ENCODE assay signal across 17 mouse cellular contexts in the genomic region with DNA sequence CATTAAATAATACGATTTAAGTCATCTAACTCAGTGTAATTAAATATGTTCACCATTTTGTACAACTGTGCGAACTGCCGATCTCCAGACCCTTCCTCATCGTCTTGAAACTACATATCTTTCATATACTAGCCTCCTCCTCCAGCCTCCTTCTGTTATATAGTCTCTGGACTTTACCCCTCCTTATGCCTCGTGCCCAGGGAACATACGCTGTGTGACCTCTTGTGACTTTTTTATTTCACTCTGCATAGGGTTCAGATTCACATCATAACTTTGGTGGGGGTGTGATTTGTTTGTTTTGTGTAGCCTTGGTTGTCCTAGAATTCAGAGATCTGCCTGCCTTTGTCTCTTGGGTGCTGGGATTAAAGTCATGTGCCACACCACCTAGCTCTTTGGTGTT. TPM values are rescaled to one million over a fixed set of nuclear protein-coding genes. Genes with fewer than 3 reads are reported as not detected.
DNase-seq lines count a peak whose midpoint lies in the region; ATAC-seq and TF ChIP-seq lines count a peak whose summit lies in the region.
"Had no signal": no experiment of that assay in that cellular context is flagged by ENCODE, and none has a peak within 500 bp of the region (broad histone marks: within the 10 kb centered on the region; RNA-seq: fewer than 3 reads in every experiment).

No protein-coding gene starts in this region.

- H3K27me3 ChIP-seq in kidney, postnatal 0 days (ENCODE audit: insufficient read depth, low read length) = no peaks in the 10 kb centered on the region
- H3K27me3 ChIP-seq in intestine, postnatal 0 days (replicated peaks; ENCODE audit: control insufficient read depth, insufficient read depth, low read length) = no peaks in the 10 kb centered on the region
- no peaks in the 10 kb centered on the region for H3K27me3 ChIP-seq in small intestine, adult 2 months (ENCODE audit: control insufficient read depth, insufficient read depth, low read length)
- no peaks in the 10 kb centered on the region for H3K27me3 ChIP-seq in forebrain, embryonic 12.5 days
- H3K27me3 ChIP-seq: CH12.LX; embryonic facial prominence, embryonic 12.5 days; Patski had no signal

- 79% methylated on average over 6 of the region's 6 CpGs for WGBS in kidney, postnatal 0 days
- 57% methylated on average over 6 of the region's 6 CpGs for WGBS in intestine, postnatal 0 days
- WGBS in small intestine, adult 2 months = 50% methylated on average over 6 of the region's 6 CpGs
- WGBS in forebrain, embryonic 12.5 days = 90% methylated on average over 6 of the region's 6 CpGs

- DNase-seq in kidney, postnatal 0 days (ENCODE audit: low spot score) = no peak
- DNase-seq in kidney, adult 18-20 months = no peak
- DNase-seq in thymus, postnatal 4 days = no peak
- DNase-seq: adrenal gland, adult 8-10 months; cerebellum, adult 11-12 months; cerebellum, adult 2 months; cerebellum, adult 9-10 months had no signal

- H3K4me3 ChIP-seq in kidney, postnatal 0 days (replicated peaks; ENCODE audit: low read depth, low read length) = no peak overlapping the region
- H3K4me3 ChIP-seq in intestine, postnatal 0 days (ENCODE audit: low read depth, low read length) = no peak overlapping the region
- H3K4me3 ChIP-seq in small intestine, adult 2 months (ENCODE audit: low read depth, low read length) = no peak overlapping the region
- H3K4me3 ChIP-seq in forebrain, embryonic 12.5 days (replicated peaks) = no peak overlapping the region
- H3K4me3 ChIP-seq: embryonic facial prominence, embryonic 10.5 days; embryonic facial prominence, embryonic 12.5 days had no signal

- no peak overlapping the region for H3K27ac ChIP-seq in kidney, postnatal 0 days
- peak overlapping the region; percentile 58 for H3K27ac ChIP-seq in intestine, postnatal 0 days (ENCODE audit: low read depth, low read length)
- 0 out of 2 replicates have a peak overlapping the region, but pooled peaks have one; percentile 26 for H3K27ac ChIP-seq in small intestine, adult 2 months (ENCODE audit: insufficient read depth, low read depth, low read length)
- H3K27ac ChIP-seq in forebrain, embryonic 12.5 days = no peak overlapping the region
- H3K27ac ChIP-seq: embryonic facial prominence, embryonic 10.5 days; embryonic facial prominence, embryonic 12.5 days had no signal

- no peak for TF ChIP-seq CTCF in kidney, postnatal 0 days (IDR thresholded peaks at IDR 0.05; ENCODE audit: low read depth)
- TF ChIP-seq CTCF in intestine, postnatal 0 days (IDR thresholded peaks at IDR 0.05; ENCODE audit: low read depth) = no peak
- TF ChIP-seq CTCF in small intestine, adult 2 months (IDR thresholded peaks at IDR 0.05; ENCODE audit: extremely low read depth, insufficient read length, insufficient replicate concordance, low read depth, low read length) = no peak

- H3K9ac ChIP-seq in kidney, postnatal 0 days (ENCODE audit: low read depth, low read length) = no peak overlapping the region
- no peak overlapping the region for H3K9ac ChIP-seq in intestine, postnatal 0 days (ENCODE audit: low read depth, low read length)
- H3K9ac ChIP-seq in forebrain, embryonic 12.5 days = no peak overlapping the region
- H3K9ac ChIP-seq: embryonic facial prominence, embryonic 12.5 days had no signal

- H3K4me2 ChIP-seq in kidney, postnatal 0 days (ENCODE audit: low read length) = no peak overlapping the region
- no peak overlapping the region for H3K4me2 ChIP-seq in intestine, postnatal 0 days (replicated peaks; ENCODE audit: low read depth)
- no peak overlapping the region for H3K4me2 ChIP-seq in forebrain, embryonic 12.5 days
- H3K4me2 ChIP-seq: embryonic facial prominence, embryonic 12.5 days had no signal

- TF ChIP-seq POLR2A in small intestine, adult 2 months (IDR thresholded peaks at IDR 0.05; ENCODE audit: low read depth, low read length) = no peak

- H3K4me1 ChIP-seq in kidney, postnatal 0 days (replicated peaks; ENCODE audit: insufficient read depth, low read length) = no peaks in the 10 kb centered on the region
- no peaks in the 10 kb centered on the region for H3K4me1 ChIP-seq in intestine, postnatal 0 days (replicated peaks; ENCODE audit: control insufficient read depth, insufficient read depth, low read length)
- H3K4me1 ChIP-seq in small intestine, adult 2 months (ENCODE audit: control insufficient read depth, insufficient read depth, insufficient read length, low read length) = peaks cover 9% of the 10 kb centered on the region
- H3K4me1 ChIP-seq in forebrain, embryonic 12.5 days = peaks cover 4% of the 10 kb centered on the region; the same call in 1 of the 2 replicates
- H3K4me1 ChIP-seq: embryonic facial prominence, embryonic 10.5 days; embryonic facial prominence, embryonic 12.5 days had no signal

- no peaks in the 10 kb centered on the region for H3K9me3 ChIP-seq in kidney, postnatal 0 days (replicated peaks; ENCODE audit: low read length)
- no peaks in the 10 kb centered on the region for H3K9me3 ChIP-seq in intestine, postnatal 0 days (ENCODE audit: control insufficient read depth)
- no peaks in the 10 kb centered on the region for H3K9me3 ChIP-seq in forebrain, embryonic 12.5 days
- H3K9me3 ChIP-seq: embryonic facial prominence, embryonic 10.5 days; embryonic facial prominence, embryonic 12.5 days; G1E had no signal

- peaks cover 16% of the 10 kb centered on the region for H3K36me3 ChIP-seq in kidney, postnatal 0 days (ENCODE audit: insufficient read depth, low read length)
- H3K36me3 ChIP-seq in intestine, postnatal 0 days (ENCODE audit: control insufficient read depth, insufficient read depth) = no peaks in the 10 kb centered on the region; the same call in 1 of the 2 replicates
- H3K36me3 ChIP-seq in small intestine, adult 2 months (ENCODE audit: control insufficient read depth, insufficient read depth, low read length) = peaks cover 10% of the 10 kb centered on the region
- H3K36me3 ChIP-seq in forebrain, embryonic 12.5 days (replicated peaks) = peaks cover 26% of the 10 kb centered on the region

- ATAC-seq in kidney, postnatal 0 days (replicated peaks; ENCODE audit: low FRiP score, low read depth) = peak; percentile 23; the same call in 1 of the 2 replicates
- ATAC-seq in intestine, postnatal 0 days = peak; percentile 71
- no peak for ATAC-seq in forebrain, embryonic 12.5 days (ENCODE audit: low FRiP score)
- ATAC-seq: forebrain, embryonic 14.5 days; forebrain, embryonic 16.5 days; Patski had no signal

RNA-seq across cellular contexts. Expression of a gene that starts 11.7 kb away (rescaled TPM):
- polyA plus RNA-seq in kidney, postnatal 0 days (2015; fragmentation: Nextera tagmentation; extraction: Ambion mirVana) = 16.9 and 17.8 TPM in 2 replicates
- polyA plus RNA-seq in intestine, postnatal 0 days (2015; fragmentation: Nextera tagmentation; extraction: Ambion mirVana) = 9.2 and 10.0 TPM in 2 replicates
- polyA plus RNA-seq in small intestine, adult 2 months (2012; rRNA removed) = 3.3 and 8.3 TPM in 2 replicates
- 24.1 and 27.8 TPM in 2 replicates for polyA plus RNA-seq in forebrain, embryonic 12.5 days (2016; fragmentation: Nextera tagmentation; extraction: Ambion mirVana)

RNA-seq across cellular contexts. Expression of a gene that starts 54.7 kb away (rescaled TPM):
- 90.6 and 97.5 TPM in 2 replicates for polyA plus RNA-seq in kidney, postnatal 0 days (2015; fragmentation: Nextera tagmentation; extraction: Ambion mirVana)
- 103 and 105 TPM in 2 replicates for polyA plus RNA-seq in intestine, postnatal 0 days (2015; fragmentation: Nextera tagmentation; extraction: Ambion mirVana)
- polyA plus RNA-seq in small intestine, adult 2 months (2012; rRNA removed) = 5.0 and 10.3 TPM in 2 replicates
- polyA plus RNA-seq in forebrain, embryonic 12.5 days (2016; fragmentation: Nextera tagmentation; extraction: Ambion mirVana) = 71.7 and 74.9 TPM in 2 replicates

Comparison
In these comparisons a context has a peak if more than half of its experiments do, and no peak if none do; other contexts are left out.
1. H3K27ac ChIP-seq: peak in intestine, postnatal 0 days (single experiment) and small intestine, adult 2 months (single experiment); none in kidney, postnatal 0 days (single experiment) and forebrain, embryonic 12.5 days (single experiment).